Mouse (Mus musculus) hindbrain, embryonic 11.5 days (tissue): ENCODE measurements around the gene Tmed9. TPM values are rescaled to one million over a fixed set of nuclear protein-coding genes. Genes with fewer than 3 reads are reported as not detected.
"Not testable (repeated sequence)": the region's sequence is repeated elsewhere in the genome, so short reads cannot be mapped to it uniquely, and the experiment has no call there.

Experiments
- ATAC-seq: fragments of 200-750 bp; cut with Nextera tagmentation; 2 replicates; pipeline ENCODE4 v1.8.0; 2017; ENCODE audit warnings: mild to moderate bottlenecking, moderate TSS enrichment, moderate library complexity; ENCODE audit not compliant: low FRiP score
- DNase-seq: peaks from one replicate; pipeline ENCODE4 v3.0.0-alpha.2; 2015; ENCODE audit warnings: low spot score
- H3K27ac ChIP-seq: fragments of 300-500 bp; sonication (generic); 2 replicates; pipeline ENCODE4 v1.5.1; 2014; ENCODE audit warnings: mild to moderate bottlenecking, low read depth, low read length
- H3K27me3 ChIP-seq: fragments of 300-500 bp; sonication (generic); 2 replicates; pipeline ENCODE4 v1.6.1; 2014; ENCODE audit warnings: mild to moderate bottlenecking, low read length, moderate library complexity, mixed read lengths; ENCODE audit not compliant: control insufficient read depth, insufficient read depth
- H3K36me3 ChIP-seq: fragments of 300-500 bp; sonication (generic); 2 replicates; pipeline ENCODE4 v1.6.1; 2014; ENCODE audit warnings: mild to moderate bottlenecking, low read length, moderate library complexity, mixed read lengths; ENCODE audit not compliant: control insufficient read depth, insufficient read depth
- H3K4me1 ChIP-seq: fragments of 300-500 bp; sonication (generic); replicated peaks from 2 replicates; pipeline ENCODE4 v1.6.1; 2014; ENCODE audit warnings: low read length, mixed read lengths; ENCODE audit not compliant: control insufficient read depth, insufficient read depth
- H3K4me2 ChIP-seq: fragments of 300-500 bp; sonication (generic); replicated peaks from 2 replicates; pipeline ENCODE4 v1.6.1; 2014; ENCODE audit warnings: mild to moderate bottlenecking, low read depth, low read length
- H3K4me3 ChIP-seq: fragments of 300-500 bp; sonication (generic); 2 replicates; pipeline ENCODE4 v1.5.1; 2014; ENCODE audit warnings: low read depth, low read length
- H3K9ac ChIP-seq: fragments of 300-500 bp; sonication (generic); 2 replicates; pipeline ENCODE4 v1.6.1; 2014; ENCODE audit warnings: low read depth, low read length
- H3K9me3 ChIP-seq: fragments of 300-500 bp; sonication (generic); 2 replicates; pipeline ENCODE4 v1.6.1; 2016; ENCODE audit warnings: low read length; ENCODE audit not compliant: control insufficient read depth
- WGBS: fragments of 180-500 bp; shearing (Covaris S2); extraction: QIAGEN DNeasy Blood & Tissue Kit; methylation state at CpG from one replicate; pipeline ENCODE4 v1.1.7; 2014; 5-methylcytosine and 5-hydroxymethylcytosine counted together
- polyA plus RNA-seq: library from polyadenylated mRNA; unstranded; fragments of >200 nt; fragmentation: Nextera tagmentation; extraction: Ambion mirVana; gene quantifications from 2 replicates; pipeline ENCODE4 v1.2.1, GENCODE M21; 2014

The Tmed9 gene
- polyA plus RNA-seq, 1 experiment from 2014 or later = 63.8 TPM

DNA sequence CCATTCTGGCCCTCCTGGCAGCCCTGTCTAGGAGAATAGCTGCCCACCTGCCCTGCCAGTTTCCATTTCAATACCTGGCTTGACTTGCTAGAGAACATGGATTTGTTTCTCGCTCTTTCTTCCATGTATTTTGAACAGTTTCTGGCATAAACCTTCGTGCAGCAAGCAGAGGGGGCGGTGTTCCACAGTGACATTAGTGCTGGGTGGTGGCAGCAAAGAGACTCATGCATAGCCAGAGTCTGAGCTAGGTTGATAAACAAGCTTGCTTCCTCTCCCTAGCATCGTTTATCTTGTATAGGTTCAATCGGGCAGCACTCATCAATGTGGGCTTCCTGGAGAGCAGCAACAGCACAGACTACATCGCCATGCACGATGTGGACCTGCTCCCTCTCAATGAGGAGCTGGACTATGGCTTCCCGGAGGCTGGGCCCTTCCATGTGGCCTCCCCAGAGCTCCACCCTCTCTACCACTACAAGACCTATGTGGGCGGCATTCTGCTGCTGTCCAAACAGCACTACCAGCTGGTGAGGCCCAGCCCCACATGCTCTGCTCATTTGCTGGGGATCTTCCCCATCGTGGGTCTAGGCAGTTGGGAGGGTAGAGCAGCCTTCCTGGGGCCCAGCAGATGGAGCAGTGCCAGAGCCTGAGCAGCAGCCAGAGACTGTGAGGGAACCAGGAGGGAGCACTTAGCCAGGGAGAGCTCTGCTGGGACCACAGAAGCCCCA, 33.5 kb downstream of the Tmed9 start:
- Histone ChIP-seq H3K9ac (no peak overlapping the region), H3K9me3 (no peaks in the 10 kb centered on the region), H3K4me3 (no peak overlapping the region), H3K27ac (no peak overlapping the region), H3K4me1 (no peaks in the 10 kb centered on the region), H3K36me3 (0 out of 2 replicates have a peak, but pooled peaks cover 7% of the 10 kb centered on the region), H3K4me2 (no peak overlapping the region), H3K27me3 (no peaks in the 10 kb centered on the region)
- DNase-seq = no peak
- WGBS = 82% methylated on average over 10 of the region's 10 CpGs
- no peak for ATAC-seq

DNA sequence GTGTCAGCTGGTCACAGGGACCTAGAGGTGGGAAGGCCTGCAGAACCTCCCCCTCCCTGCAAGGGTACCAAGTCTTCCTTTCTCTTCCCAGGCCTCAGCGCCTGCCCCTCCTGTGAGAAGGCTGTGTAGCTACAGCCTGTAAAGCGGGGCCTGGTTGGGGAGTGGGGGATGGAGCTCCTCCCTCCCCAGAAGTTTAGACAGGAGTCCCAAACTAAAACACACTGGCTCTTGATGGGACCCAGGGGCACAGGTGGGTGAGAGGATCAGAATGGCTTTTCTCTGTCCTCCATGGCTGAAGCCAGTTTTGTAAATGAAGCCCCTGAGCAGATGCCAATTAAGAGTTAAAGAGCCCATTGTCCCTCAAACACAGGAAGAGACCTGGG, 34.1 kb downstream of the Tmed9 start:
- Histone ChIP-seq H3K27me3 (no peaks in the 10 kb centered on the region), H3K36me3 (0 out of 2 replicates have a peak, but pooled peaks cover 7% of the 10 kb centered on the region), H3K9ac (no peak overlapping the region), H3K27ac (no peak overlapping the region), H3K4me1 (no peaks in the 10 kb centered on the region), H3K9me3 (no peaks in the 10 kb centered on the region), H3K4me3 (no peak overlapping the region), H3K4me2 (no peak overlapping the region)
- DNase-seq = no peak
- no peak for ATAC-seq
- WGBS = 85% methylated on average over 2 of the region's 2 CpGs

DNA sequence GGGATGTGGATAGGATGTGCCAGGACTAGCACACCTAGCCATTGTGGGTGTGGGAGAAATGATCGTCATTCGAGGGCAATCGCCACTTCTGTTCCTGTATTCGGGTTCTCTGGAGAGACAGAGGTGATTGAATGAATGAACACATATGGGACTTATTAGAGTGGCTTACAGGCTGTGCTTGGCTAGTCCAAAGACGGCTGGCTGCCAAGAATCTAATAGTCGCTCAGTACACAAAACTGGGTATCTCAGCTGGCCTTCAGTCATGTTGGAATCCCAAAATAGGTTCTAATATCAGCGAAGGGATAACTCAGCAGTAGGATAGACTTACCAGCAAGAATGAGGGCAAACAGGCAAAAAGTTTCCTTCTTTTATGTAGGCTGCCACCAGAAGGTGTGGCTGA, 38.5 kb downstream of the Tmed9 start:
- H3K4me3 ChIP-seq = no peak overlapping the region
- H3K4me2 ChIP-seq = no peak overlapping the region
- no peak for DNase-seq
- no peak overlapping the region for H3K9ac ChIP-seq
- 0 out of 2 replicates have a peak, but pooled peaks cover 4% of the 10 kb centered on the region for H3K36me3 ChIP-seq
- H3K9me3 ChIP-seq = no peaks in the 10 kb centered on the region
- no peaks in the 10 kb centered on the region for H3K27me3 ChIP-seq
- no peak for ATAC-seq
- H3K27ac ChIP-seq = no peak overlapping the region
- H3K4me1 ChIP-seq = no peaks in the 10 kb centered on the region
- WGBS = 88% methylated on average over 7 of the region's 7 CpGs

DNA sequence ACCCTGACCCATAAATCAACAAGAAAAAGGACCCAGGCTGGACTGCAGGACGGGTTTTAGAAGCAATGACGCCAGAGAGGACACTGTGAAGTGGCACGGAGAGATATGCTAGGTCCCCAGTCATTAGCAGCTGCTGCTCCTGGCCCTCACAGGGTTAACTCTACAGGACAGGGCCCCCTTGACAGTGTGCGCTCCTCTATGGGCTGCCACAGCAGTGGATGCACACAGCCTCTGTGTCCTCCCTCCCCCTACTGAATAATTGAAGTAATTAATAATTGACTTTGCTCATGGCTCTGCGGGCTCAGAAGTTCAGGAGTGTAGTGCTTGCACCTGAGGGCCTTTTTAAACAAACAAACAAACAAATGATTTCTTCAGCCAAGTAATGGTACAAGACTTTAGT, 39.9 kb downstream of the Tmed9 start:
- H3K9me3 ChIP-seq = no peaks in the 10 kb centered on the region
- 60% methylated on average over 5 of the region's 5 CpGs for WGBS
- H3K27ac ChIP-seq = no peak overlapping the region
- H3K4me1 ChIP-seq = no peaks in the 10 kb centered on the region
- H3K4me3 ChIP-seq = no peak overlapping the region
- ATAC-seq (no peak), DNase-seq (no peak)
- H3K36me3 ChIP-seq = 0 out of 2 replicates have a peak, but pooled peaks cover 2% of the 10 kb centered on the region
- H3K4me2 ChIP-seq = no peak overlapping the region
- H3K27me3 ChIP-seq = no peaks in the 10 kb centered on the region
- no peak overlapping the region for H3K9ac ChIP-seq

DNA sequence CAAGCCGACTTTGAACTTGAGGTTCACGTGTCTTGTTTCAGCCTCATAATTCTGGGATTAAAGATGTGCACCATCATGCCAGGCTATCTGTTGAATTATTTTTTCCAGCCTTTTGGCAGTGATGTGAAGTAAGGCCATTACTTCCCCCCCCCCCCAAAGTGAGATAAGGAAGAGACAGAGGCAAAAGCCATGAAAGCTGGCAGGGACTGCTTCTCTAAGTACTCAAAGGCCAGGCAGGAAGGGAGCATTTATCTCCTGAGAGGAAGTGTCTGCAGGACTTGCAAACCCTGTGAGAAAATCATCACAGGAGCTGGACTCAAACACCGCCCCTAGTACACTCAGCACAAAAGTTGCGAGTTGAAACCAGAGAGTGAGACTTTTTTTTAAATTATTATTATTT, 45.8 kb downstream of the Tmed9 start:
- no peak for ATAC-seq
- Histone ChIP-seq H3K4me3 (no peak overlapping the region), H3K9ac (no peak overlapping the region), H3K4me1 (no peaks in the 10 kb centered on the region; the same call in 1 of the 2 replicates), H3K27me3 (no peaks in the 10 kb centered on the region), H3K36me3 (no peaks in the 10 kb centered on the region), H3K4me2 (no peak overlapping the region), H3K27ac (no peak overlapping the region), H3K9me3 (no peaks in the 10 kb centered on the region)
- WGBS = 97% methylated on average over 4 of the region's 4 CpGs
- DNase-seq = no peak

DNA sequence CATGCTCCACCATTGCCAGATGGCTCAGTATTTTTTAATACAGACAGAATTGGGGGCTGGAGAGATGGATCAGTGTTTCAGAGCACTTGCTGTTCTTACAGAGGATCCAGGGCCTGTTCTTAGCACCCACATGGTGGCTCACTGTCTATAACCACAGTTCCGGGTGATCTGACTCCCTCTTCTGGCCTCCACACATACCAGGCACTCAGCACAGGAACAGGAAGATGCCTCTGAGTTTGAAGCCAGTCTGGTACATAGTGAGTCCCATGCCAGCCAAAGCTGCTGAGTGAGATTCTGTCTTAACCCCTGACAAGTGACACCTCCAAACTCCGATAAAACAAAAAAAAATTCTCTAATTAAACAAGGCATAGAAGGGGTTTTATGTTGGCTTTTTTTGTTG, 46.7 kb downstream of the Tmed9 start:
- 79% methylated on average over 2 of the region's 2 CpGs for WGBS
- H3K27ac ChIP-seq = no peak overlapping the region
- H3K4me2 ChIP-seq = no peak overlapping the region

DNA sequence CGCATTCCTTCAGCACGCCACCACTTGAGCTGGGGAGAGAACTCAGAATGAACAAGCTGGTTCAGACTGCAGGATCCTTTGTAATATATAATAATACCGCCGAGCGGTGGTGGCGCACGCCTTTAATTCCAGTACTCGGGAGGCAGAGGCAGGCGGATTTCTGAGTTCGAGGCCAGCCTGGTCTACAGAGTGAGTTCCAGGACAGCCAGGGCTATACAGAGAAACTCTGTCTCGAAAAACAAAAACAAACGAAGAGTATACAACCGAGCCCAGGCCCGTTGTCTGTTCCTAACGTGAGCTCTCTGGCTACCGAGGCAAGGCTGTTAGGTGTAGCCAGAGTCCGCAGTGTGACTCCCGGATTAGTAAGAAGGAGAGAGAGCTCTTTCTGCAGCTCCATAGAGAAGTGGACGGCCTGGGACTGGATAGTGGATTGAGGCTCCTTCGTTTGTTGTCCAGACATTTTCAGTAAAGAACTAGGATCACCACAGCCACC, 48.7 kb downstream of the Tmed9 start:
- not testable (repeated sequence) for DNase-seq, H3K36me3 ChIP-seq, H3K9me3 ChIP-seq, H3K27me3 ChIP-seq, H3K4me1 ChIP-seq, ATAC-seq
- 29% methylated on average over 20 of the region's 20 CpGs for WGBS
- H3K9ac ChIP-seq = peak overlapping the region; percentile 87
- H3K4me3 ChIP-seq = peak overlapping the region; percentile 82
- peak overlapping the region; percentile 76 for H3K4me2 ChIP-seq
- peak overlapping the region; percentile 78; the same call in 1 of the 2 replicates for H3K27ac ChIP-seq

More for the DNA sequence above, 46.7 kb downstream of the Tmed9 start:
- no peak overlapping the region for H3K4me3 ChIP-seq
- H3K4me1 ChIP-seq = no peaks in the 10 kb centered on the region; the same call in 1 of the 2 replicates
- DNase-seq (no peak), ATAC-seq (no peak)
- no peak overlapping the region for H3K9ac ChIP-seq
- H3K9me3 ChIP-seq = no peaks in the 10 kb centered on the region
- no peaks in the 10 kb centered on the region for H3K36me3 ChIP-seq
- no peaks in the 10 kb centered on the region for H3K27me3 ChIP-seq

DNA sequence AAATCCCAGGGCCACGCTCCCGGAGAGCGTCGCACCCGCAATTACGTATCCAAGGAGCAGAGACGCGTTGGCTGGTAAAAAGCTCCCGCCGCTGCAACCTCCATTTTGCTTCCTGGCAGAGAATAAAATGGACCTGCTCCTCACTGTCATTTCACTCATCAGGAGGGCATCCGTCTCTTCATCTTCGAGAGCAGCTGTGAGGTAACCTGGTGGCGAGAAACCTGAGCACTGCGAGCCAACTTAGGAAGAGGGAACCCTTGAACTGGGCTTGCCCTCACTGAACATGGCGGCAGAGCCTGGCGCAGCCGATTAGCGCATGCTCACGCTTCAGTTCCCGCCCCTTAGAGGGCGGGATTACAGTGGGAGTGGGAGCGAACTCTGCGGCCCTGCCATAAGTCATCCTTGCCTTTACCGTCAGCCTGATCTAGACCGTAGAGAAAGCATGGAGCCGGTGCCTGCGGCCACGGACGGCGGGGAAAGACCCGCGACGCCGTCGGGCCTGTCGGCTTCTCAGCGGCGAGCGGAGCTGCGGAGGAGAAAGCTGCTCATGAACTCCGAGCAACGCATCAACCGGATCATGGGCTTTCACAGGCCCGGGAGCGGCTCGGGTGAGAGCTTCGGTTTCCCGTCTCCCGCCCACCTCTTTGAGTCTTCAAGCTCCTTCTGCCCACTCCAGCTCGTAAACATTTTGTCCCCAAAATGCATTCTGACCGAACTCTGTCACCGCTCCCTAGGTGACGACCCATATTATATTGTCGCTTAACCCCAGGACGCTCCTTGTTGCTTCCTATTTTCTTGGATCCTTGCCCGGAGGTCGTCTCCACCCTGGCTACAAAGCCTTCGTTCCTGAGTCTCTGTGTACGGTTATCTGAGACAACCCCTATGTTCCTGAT, 49.4 kb downstream of the Tmed9 start, which contains the start of gene Caml:
Gene Caml, plus strand, starts transcription at position 357 of the 893 bp plus-strand sequence.
- DNase-seq (peak; percentile 95), ATAC-seq (peak; percentile 98)
- Histone ChIP-seq H3K27ac (peak within 1 kb of the TSS; percentile 78), H3K9me3 (no peaks in the 10 kb centered on the region), H3K4me2 (peak within 1 kb of the TSS; percentile 76), H3K4me3 (peak within 1 kb of the TSS; percentile 82), H3K27me3 (no peaks in the 10 kb centered on the region), H3K36me3 (no peaks in the 10 kb centered on the region), H3K9ac (peak within 1 kb of the TSS; percentile 87), H3K4me1 (no peaks in the 10 kb centered on the region; the same call in 1 of the 2 replicates)
- WGBS = under 1% methylated on average over 59 of the region's 59 CpGs
